Mouse (Mus musculus): ENCODE results near the gene Wdr44.
"Not testable (repeated sequence)": the region's sequence is repeated elsewhere in the genome, so short reads cannot be mapped to it uniquely, and the experiment has no call there.

Gene Wdr44

DNA sequence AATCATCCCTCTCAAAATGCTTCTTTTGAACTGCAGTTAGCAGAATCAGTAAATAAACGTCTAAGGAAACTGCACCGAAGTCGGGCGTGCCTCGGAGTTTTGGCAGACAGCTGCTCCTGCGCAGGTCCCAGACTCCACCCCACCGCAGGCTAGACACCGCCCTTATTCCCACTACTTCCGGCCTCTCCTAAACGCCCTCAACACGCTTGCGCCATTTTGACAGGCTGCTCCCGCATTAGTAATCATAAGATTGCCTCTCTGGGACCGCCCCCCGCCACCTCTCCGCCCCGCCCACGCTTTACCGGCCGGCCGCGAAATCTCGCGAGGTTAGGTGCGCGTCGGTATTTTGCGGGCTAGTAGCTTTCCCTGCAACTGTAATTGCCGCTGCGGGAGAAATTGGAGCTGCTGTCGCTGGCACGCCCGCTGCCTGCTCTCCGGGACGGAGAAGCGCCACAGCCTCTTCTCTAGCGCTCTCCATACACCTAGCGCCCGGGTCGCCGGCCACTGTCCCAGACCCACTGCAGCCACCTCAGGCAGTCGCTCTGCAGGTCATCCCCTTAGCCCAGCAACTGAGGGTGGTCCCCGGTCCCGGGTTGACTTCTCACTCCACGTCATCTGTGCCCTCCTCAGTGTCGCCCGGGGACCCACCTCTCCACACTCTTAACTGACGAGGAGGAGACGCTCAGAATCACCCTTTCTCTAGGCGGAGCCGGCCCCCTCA is at the start of gene Wdr44:
TSS of gene Wdr44 (plus strand) at position 330 of the 721 bp plus-strand sequence.
- DNase-seq (ENCODE audit: low spot score in 2 of 2), result peak; percentile 94 to 95

DNA sequence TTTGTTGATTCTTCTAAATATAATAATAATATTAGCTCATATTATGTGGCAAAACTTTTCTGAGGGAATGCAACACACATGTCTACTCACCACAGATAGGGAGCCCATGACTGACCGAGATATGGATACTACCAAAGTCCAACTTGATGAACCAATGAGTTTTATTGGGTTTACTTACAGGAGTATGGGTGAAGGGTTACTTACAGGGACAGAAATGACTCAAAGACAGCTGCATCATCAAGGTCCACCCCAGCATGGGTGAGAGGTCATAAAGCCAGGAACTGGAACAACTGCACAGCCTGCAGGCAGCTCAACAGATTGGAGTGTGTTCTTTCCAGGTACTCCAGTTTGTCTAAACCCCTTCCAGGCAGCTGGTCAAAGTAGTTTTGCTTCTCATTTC is 44.5 kb upstream of the Wdr44 start:
- DNase-seq (ENCODE audit: low spot score in 2 of 2), result no peak

GRCm38 (mm10) chrX:23662216-23662615 is 30.6 kb upstream of the Wdr44 start:
- peak; percentile 55 to 58 for DNase-seq (ENCODE audit: low spot score in 2 of 2)

- no peak for DNase-seq (ENCODE audit: low spot score in 2 of 2)
Observed at GRCm38 (mm10) chrX:23673193-23673592, 19.7 kb upstream of the Wdr44 start.

GRCm38 (mm10) chrX:23675450-23675849 is 17.4 kb upstream of the Wdr44 start:
- DNase-seq (ENCODE audit: low spot score in 2 of 2), result no peak

DNA sequence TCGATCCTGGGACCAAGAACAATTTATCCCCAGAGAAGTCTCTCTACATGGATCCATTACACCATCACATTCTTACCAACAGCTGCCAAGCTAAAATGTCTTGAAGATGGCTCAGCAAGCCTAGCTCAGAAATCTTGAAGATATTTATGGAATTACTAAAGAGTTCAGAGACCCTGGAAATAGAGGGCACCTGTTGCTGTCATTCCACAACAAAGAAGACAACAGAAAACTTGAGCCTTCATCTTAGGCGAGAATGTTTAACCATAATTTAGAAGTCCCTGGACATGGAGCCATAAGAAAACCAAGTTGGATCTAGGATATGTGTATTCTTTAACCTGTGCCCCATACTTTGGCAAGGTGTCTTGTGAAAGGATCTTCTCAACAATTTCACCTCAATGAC is 16.3 kb upstream of the Wdr44 start:
- no peak for DNase-seq (ENCODE audit: low spot score in 2 of 2)

DNA sequence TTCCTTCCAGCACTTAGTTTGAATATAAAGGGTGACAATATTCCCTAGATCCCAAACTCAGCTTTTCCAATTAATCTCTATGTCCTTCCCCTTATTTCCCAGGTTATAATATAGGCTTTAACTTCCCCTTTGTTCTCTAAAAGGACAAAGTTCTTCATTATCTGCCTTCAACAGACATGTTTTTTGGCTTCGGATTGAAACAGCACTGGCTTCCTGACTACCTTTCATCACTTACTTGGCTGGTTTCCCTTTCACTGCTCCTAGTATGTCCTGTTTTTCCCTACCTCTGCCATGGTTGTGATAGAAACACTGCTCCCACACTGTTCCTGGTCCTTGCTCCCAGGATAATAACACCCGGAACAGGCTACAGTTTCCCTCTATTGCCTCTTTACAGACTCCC is 15.3 kb upstream of the Wdr44 start:
- no peak for DNase-seq (ENCODE audit: low spot score in 2 of 2)

DNA sequence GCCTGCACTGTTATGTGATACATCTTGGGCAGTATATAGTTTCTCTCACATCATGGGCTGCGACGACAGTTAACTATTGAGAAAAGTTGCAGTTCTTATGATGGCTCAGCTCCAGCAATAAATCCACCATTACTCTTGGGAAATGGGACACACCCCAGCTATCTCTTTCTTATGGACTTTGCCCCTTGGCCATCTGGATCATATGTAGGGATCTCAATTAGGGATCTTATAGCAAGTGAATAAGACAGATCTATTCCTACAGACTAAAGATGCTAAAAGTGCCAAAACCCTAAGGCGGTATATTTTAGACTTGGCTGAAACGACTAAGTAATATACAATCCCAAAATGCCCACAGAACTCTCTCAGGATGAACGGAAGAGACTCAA is 522 bp upstream of the Wdr44 start:
- DNase-seq (ENCODE audit: low spot score in 2 of 2), result no peak

GRCm38 (mm10) chrX:23693443-23694400 is 871 bp downstream of the Wdr44 start:
- no peak for DNase-seq (ENCODE audit: low spot score in 2 of 2)

DNA sequence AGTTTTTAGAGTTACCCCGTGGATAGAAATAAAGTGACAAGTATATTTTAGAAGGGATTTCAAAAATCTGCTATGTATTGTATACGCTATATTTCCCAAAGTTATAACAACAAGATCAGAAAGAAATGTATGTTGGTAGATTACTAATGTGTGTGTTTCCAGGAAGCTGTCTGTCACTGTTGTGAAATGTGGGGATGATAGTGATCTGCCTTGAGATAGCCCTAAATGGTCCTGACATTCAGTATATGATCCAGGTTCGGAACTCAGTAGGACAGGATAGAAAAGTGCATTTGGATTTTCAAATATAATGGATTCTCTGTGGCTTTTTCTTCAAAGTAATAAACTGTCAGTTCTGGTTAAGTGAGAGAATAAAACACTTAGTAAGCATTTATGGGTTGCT is 1.7 kb downstream of the Wdr44 start:
- no peak for DNase-seq (ENCODE audit: low spot score in 2 of 2)

DNA sequence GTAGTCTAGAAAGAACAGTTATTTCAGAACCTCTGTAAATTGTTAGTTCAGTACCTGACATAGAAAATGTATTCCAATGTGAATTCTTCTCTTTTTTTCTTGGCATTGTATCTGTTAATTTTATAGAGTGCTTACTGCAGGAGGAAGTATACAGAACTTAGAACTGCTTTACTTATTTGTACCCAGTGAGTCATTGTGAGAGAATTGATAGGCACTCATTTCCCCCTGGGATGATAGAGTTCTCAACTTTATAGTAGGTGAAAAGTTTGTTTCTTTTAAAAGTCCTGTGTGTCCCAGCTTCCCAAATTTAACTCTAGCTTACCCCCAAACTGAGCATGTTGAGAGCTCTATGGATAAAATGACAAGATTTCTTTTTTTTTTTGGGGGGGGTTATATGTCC is 2.3 kb downstream of the Wdr44 start:
- no peak for DNase-seq (ENCODE audit: low spot score in 2 of 2)

GRCm38 (mm10) chrX:23697346-23697745 is 4.5 kb downstream of the Wdr44 start:
- peak in 1 of 2 experiments; percentile 6 for DNase-seq (ENCODE audit: low spot score in 2 of 2)

- DNase-seq (ENCODE audit: low spot score in 2 of 2), result no peak
Observed at GRCm38 (mm10) chrX:23699023-23699422, 6.2 kb downstream of the Wdr44 start.

GRCm38 (mm10) chrX:23717247-23717646 is 24.4 kb downstream of the Wdr44 start:
- DNase-seq (ENCODE audit: low spot score in 2 of 2), result no peak

GRCm38 (mm10) chrX:23727463-23727862 is 34.6 kb downstream of the Wdr44 start:
- no peak for DNase-seq (ENCODE audit: low spot score in 2 of 2)

DNA sequence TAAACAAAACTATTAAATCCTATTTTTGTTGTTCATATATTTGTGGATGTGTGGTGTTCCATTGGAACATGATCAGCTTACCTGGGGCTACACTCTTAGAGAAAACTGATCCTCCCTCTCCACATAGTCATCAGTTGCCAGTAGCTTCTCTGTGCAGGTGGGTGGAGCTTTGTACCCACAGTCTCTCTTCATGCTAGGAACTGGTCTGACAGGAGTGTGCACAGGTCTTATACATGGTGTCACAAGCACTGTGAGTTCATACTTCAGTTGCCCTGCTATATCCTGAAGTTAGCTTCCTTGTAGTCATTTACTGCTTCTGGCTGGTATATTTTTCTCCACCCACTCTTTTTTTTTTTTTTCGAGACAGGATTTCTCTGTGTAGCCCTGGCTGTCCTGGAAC is 61.8 kb downstream of the Wdr44 start:
- no peak for DNase-seq (ENCODE audit: low spot score in 2 of 2)

- no peak for DNase-seq (ENCODE audit: low spot score in 2 of 2)
Observed at GRCm38 (mm10) chrX:23767849-23768248, 75.0 kb downstream of the Wdr44 start.

GRCm38 (mm10) chrX:23807125-23807524 is 114.3 kb downstream of the Wdr44 start:
- no peak for DNase-seq (ENCODE audit: low spot score in 2 of 2)

GRCm38 (mm10) chrX:23810365-23810764 is 117.5 kb downstream of the Wdr44 start:
- no peak for DNase-seq (ENCODE audit: low spot score in 2 of 2)

GRCm38 (mm10) chrX:23813287-23813686 is 120.4 kb downstream of the Wdr44 start:
- not testable (repeated sequence) for DNase-seq (ENCODE audit: low spot score in 2 of 2)

DNA sequence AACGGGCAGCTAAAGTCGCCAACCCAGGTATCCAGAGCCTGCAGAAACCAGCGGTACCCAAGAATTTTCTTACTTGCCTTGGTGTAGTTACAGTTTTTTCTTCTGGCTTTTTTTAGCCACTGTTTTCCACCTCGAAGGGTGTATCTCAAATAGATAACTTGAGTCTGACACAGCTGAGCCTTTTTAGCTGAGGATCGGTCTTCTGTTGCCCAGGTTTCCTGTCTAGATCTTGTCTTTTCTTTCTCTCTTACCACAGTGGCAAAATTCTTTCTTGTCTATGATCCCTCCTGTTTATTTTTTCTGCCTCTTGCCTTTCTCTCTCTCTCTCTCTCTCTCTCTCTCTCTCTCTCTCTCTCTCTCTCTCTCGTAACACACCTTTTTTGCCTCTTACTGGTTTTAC is 130.0 kb downstream of the Wdr44 start:
- DNase-seq (ENCODE audit: low spot score in 2 of 2), result not testable (repeated sequence)

DNA sequence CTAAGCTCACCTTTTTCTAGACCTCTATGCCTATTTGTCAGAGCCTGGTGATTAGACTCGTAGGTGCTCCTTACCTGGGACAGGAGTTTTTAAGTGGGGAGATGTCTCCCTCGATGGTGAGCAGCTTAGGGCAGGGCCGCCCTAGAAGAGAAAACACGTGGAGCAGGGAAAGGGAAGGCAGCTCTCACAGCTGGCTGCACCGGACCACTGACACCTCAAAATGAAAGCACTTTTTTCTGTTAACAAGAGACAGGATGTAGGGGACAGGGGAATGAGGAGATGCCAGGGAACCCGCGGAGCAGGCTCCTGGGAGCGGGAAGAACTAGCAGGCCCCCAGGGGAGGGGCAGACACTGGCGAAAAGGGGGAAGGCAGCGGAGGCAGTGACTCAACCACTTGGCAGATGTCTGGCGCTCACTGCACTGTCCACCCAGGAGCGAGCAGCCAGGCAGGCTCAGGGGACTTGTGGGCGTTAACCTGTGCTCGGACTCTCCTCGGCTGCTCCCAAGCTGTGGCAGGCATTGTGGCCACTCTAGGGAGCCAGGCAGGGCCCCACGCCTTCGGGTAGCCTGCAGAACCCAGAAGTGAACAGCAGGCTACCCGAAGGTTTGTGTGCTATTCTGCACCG is 130.7 kb downstream of the Wdr44 start:
- no peak for DNase-seq (ENCODE audit: low spot score in 2 of 2)

Measured in natural killer cell, adult 2 months (primary cell).